In the genomic region with DNA sequence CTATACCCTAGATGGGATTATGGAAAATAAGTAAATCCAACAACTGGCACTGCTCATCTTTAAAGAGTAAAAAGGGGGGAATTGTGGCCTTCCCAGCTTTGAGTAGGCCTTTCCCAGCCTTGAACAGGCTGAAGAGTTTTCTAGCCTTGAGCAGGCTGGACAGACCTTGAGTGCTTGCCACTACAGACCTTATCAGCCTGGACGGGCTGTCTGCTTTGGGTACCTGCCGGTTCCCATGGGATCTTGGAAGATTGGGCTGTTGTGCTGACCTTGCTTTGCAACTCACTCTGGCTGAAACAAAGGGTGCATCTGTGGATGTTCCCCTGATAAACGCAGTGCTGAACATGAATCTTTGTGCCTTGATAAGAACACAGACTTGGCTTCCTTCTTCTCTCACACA, we compare ENCODE assay signal across 16 mouse cellular contexts. TPM values are rescaled to one million over a fixed set of nuclear protein-coding genes. Genes with fewer than 3 reads are reported as not detected.
DNase-seq lines count a peak whose midpoint lies in the region.
"Had no signal": no experiment of that assay in that cellular context is flagged by ENCODE, and none has a peak within 500 bp of the region (broad histone marks: within the 10 kb centered on the region; RNA-seq: fewer than 3 reads in every experiment).

No protein-coding gene starts in this region.

- peak; percentile 71 to 77 for DNase-seq in adrenal gland, adult (ENCODE audit: inconsistent age in 2 of 2, low spot score in 1 of 2)
- DNase-seq in adrenal gland, adult 18-20 months (ENCODE audit: low spot score in 2 of 2) = no peak
- DNase-seq in adrenal gland, postnatal 10 days = peak; percentile 40
- DNase-seq in adrenal gland, adult 8-10 months = no peak
- DNase-seq in ovary, adult 18-20 months (ENCODE audit: low spot score) = peak; percentile 77
- no peak for DNase-seq in ovary, postnatal 14 days (ENCODE audit: low spot score)
- peak; percentile 48 to 58 for DNase-seq in adrenal gland, postnatal 36 days
- DNase-seq in thymus, adult 18-20 months = no peak
- DNase-seq: B cell, adult 2 months; cerebellum, adult 11 months; cerebellum, adult 18-20 months; cerebellum, adult 8-10 months; cerebellum, adult 9-11 months; cerebellum, postnatal 25 days; forebrain, postnatal 0 days had no signal

RNA-seq across cellular contexts. Expression of a gene that starts 15.3 kb away (rescaled TPM):
- total RNA-seq in adrenal gland, adult 18-20 months (2021) = 100 to 1,000 TPM; 575 to 621 TPM
- 100 to 1,000 TPM; 444 to 475 TPM for total RNA-seq in adrenal gland, postnatal 10 days (2021)
- total RNA-seq in adrenal gland, adult 8-10 months (2022) = 100 to 1,000 TPM; 562 to 740 (median 679) TPM
- total RNA-seq in adrenal gland, postnatal 36 days (2021) = 100 to 1,000 TPM; 587 to 633 TPM

RNA-seq across cellular contexts. Expression of a gene that starts 17.9 kb away (rescaled TPM):
- 10 to 100 TPM; 51.1 to 64.1 TPM for total RNA-seq in adrenal gland, adult 18-20 months (2021)
- 100 to 1,000 TPM; 103 to 108 TPM for total RNA-seq in adrenal gland, postnatal 10 days (2021)
- total RNA-seq in adrenal gland, adult 8-10 months (2022) = 10 to 100 TPM; 62.8 to 93.8 (median 72.7) TPM
- total RNA-seq in adrenal gland, postnatal 36 days (2021) = 10 to 100 TPM; 69.4 to 76.1 TPM

RNA-seq across cellular contexts. Expression of a gene that starts 18.2 kb away (rescaled TPM):
- 10 to 100 TPM; 86.2 to 93.6 TPM for total RNA-seq in adrenal gland, adult 18-20 months (2021)
- total RNA-seq in adrenal gland, postnatal 10 days (2021) = 10 to 100 TPM; 73.6 to 81.0 TPM
- total RNA-seq in adrenal gland, adult 8-10 months (2022) = 100 to 1,000 TPM; 102 to 119 (median 108) TPM
- 10 to 100 TPM; 98.7 to 99.8 TPM for total RNA-seq in adrenal gland, postnatal 36 days (2021)

RNA-seq across cellular contexts. Expression of a gene that starts 21.6 kb away (rescaled TPM):
- total RNA-seq in adrenal gland, adult 18-20 months (2021) = not detected
- not detected for total RNA-seq in adrenal gland, postnatal 10 days (2021)
- not detected for total RNA-seq in adrenal gland, adult 8-10 months (2022)
- not detected for total RNA-seq in adrenal gland, postnatal 36 days (2021)
- total RNA-seq: forebrain, postnatal 0 days; G1E had no signal

RNA-seq across cellular contexts. Expression of a gene that starts 29.9 kb away (rescaled TPM):
- 100 to 1,000 TPM; 349 to 810 TPM for total RNA-seq in adrenal gland, adult 18-20 months (2021)
- total RNA-seq in adrenal gland, postnatal 10 days (2021) = 1,000 to 10,000 TPM; 1,474 to 1,616 TPM
- 100 to 1,000 TPM in 3 of 4 experiments, 10 to 100 TPM in 1; 65.3 to 235 (median 137) TPM for total RNA-seq in adrenal gland, adult 8-10 months (2022)
- 100 to 1,000 TPM; 329 to 440 TPM for total RNA-seq in adrenal gland, postnatal 36 days (2021)

Comparison
In these comparisons a context has a peak if more than half of its experiments do, and no peak if none do; other contexts are left out.
1. DNase-seq: peak in adrenal gland, adult (2 of 2), adrenal gland, postnatal 10 days (single experiment), ovary, adult 18-20 months (single experiment) and adrenal gland, postnatal 36 days (2 of 2); none in adrenal gland, adult 18-20 months (0 of 2), adrenal gland, adult 8-10 months (single experiment), ovary, postnatal 14 days (single experiment) and thymus, adult 18-20 months (0 of 2).